Mouse (Mus musculus): ENCODE measurements around the gene Cmtm6. TPM values are rescaled to one million over a fixed set of nuclear protein-coding genes. Genes with fewer than 3 reads are reported as not detected.

Gene Cmtm6
- polyA plus RNA-seq, 2 experiments from 2014 or later, result 77.1 to 88.5 TPM

Other genes with a start within 250 kb of the Cmtm6 start
- gene Ccr4, start 226.2 kb upstream of the Cmtm6 start, polyA plus RNA-seq (2017; shearing (Covaris generic)), result 10 to 100 TPM; 33.0 to 42.8 TPM
- gene C130032M10Rik, start 215.4 kb upstream of the Cmtm6 start, polyA plus RNA-seq (2017; shearing (Covaris generic)), result not detected
- gene Trim71, start 166.7 kb upstream of the Cmtm6 start, polyA plus RNA-seq (2017; shearing (Covaris generic)), result under 1 TPM in 1 of 2 experiments, not detected in 1; 0.07 TPM
- 10 to 100 TPM; 20.6 to 27.2 TPM for gene Cnot10, start 90.9 kb upstream of the Cmtm6 start, polyA plus RNA-seq (2017; shearing (Covaris generic))
- gene Dync1li1, start 42.3 kb upstream of the Cmtm6 start, polyA plus RNA-seq (2017; shearing (Covaris generic)), result 10 to 100 TPM; 43.8 to 48.4 TPM
- gene Cmtm7, start 50.7 kb downstream of the Cmtm6 start, polyA plus RNA-seq (2017; shearing (Covaris generic)), result 100 to 1,000 TPM in 1 of 2 experiments, 10 to 100 TPM in 1; 90.6 to 114 TPM
- gene Cmtm8, start 113.0 kb downstream of the Cmtm6 start, polyA plus RNA-seq (2017; shearing (Covaris generic)), result not detected
- 10 to 100 TPM; 16.7 to 19.0 TPM for gene Gpd1l, start 202.9 kb downstream of the Cmtm6 start, polyA plus RNA-seq (2017; shearing (Covaris generic))
- not detected for gene Osbpl10, start 247.5 kb downstream of the Cmtm6 start, polyA plus RNA-seq (2017; shearing (Covaris generic))

Data from activated CD4-positive, CD25-positive, alpha-beta regulatory T cell, adult 4 months (primary cell).